Mouse (Mus musculus): ENCODE data around the gene Meis1. TPM values are rescaled to one million over a fixed set of nuclear protein-coding genes. Genes with fewer than 3 reads are reported as not detected.

Meis1 gene
- total RNA-seq, 2 experiments from 2014 or later = 1.8 to 1.9 TPM

DNA sequence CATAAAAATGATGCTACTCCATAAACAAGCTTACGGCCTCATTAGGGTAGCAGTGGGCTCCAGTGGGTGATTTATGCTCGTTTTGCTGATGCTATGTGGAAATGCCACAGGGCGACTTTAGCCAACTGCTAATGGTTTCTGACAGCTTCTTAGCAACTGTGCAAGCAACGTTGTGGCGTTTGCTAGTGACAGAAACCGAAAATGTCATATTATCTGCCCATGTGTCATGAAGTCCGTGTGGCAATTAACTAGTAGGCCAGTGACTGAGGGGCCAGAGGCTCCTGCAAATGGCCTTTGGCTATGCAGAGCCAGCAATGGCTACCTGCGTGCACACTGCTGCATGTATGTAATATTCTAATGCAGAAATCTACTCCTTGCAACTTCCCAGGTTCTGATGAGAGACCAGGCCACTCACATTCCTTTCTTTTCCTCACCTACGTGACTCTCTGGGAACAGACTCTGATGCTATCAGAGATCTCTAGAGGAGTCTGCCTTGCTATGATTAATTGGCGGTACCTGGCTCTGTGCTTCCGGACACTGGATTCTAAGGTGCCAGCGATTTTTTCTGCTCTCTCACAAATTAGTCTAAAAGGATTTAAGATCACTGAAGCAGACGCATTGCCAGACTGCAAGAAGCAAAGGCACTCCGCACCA lies 73.7 kb downstream of the Meis1 start:
- TF ChIP-seq CTCF (conservative IDR thresholded peaks at IDR 0.05) = no peak
- DNase-seq (ENCODE audit: low spot score in 2 of 2) = no peak
- Histone ChIP-seq H3K4me3 (no peak overlapping the region), H3K27ac (no peak overlapping the region)

DNA sequence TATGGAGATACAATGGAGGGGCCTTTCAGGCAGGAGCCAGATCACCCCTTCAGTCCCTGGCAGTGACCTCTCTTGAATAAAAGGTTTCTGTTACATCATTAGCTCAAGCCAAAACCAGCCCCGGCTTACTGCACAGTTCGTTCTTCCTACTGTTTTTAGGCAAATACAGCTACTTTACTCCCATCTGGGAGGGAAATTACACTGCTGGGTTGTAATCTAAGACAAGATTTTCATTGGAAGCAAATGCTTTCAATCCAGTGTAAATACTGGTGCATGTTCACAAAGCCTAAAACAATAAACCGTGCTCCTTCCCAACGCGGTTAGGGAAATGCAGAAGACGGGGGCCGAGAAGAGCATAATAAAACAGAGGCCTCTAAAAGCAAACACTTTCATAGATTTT lies 74.6 kb downstream of the Meis1 start:
- no peak overlapping the region for H3K4me3 ChIP-seq
- DNase-seq (ENCODE audit: low spot score in 2 of 2) = no peak
- H3K27ac ChIP-seq = no peak overlapping the region
- no peak for TF ChIP-seq CTCF (conservative IDR thresholded peaks at IDR 0.05)

DNA sequence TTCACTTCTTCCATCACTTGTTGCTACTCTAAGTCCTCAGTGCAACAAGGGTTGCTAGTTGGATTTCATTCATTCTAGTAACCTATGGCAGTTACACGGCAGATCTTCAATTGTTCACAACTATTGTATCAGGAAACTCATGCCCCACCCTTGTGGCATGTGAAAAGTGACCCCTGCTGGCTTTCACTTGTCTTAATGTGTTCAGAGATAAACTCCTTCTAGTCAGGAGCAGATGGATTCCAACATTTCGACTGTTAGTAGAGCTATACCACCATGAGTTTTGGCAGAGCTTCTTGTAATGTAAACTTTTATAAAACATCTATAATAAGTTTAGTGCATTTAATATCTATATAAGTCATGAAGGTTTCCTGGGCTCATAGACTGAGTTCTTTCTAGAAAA lies 75.8 kb downstream of the Meis1 start:
- no peak for TF ChIP-seq CTCF (conservative IDR thresholded peaks at IDR 0.05)
- Histone ChIP-seq H3K27ac (no peak overlapping the region), H3K4me3 (no peak overlapping the region)
- no peak for DNase-seq (ENCODE audit: low spot score in 2 of 2)

DNA sequence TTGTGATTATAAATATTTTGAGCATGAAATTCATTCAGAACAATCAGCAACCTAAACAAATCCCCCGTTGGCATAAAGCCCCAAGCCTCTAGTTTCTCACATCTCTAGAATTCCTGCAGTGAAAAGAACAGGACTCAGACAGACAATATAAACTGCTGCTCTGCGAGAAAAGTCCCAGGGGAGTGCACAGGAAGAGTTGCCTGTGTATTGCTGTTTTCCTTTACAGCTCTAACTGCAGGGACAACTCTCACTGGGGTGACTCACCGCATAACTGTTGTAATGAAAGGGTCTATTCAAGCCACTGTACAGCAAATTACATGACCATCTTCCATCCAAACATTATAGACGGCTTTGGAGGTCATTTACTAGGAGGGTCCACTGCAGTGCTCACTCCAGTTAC lies 77.9 kb downstream of the Meis1 start:
- Histone ChIP-seq H3K4me3 (no peak overlapping the region), H3K27ac (no peak overlapping the region)
- TF ChIP-seq CTCF (conservative IDR thresholded peaks at IDR 0.05) = no peak
- no peak for DNase-seq (ENCODE audit: low spot score in 2 of 2)

DNA sequence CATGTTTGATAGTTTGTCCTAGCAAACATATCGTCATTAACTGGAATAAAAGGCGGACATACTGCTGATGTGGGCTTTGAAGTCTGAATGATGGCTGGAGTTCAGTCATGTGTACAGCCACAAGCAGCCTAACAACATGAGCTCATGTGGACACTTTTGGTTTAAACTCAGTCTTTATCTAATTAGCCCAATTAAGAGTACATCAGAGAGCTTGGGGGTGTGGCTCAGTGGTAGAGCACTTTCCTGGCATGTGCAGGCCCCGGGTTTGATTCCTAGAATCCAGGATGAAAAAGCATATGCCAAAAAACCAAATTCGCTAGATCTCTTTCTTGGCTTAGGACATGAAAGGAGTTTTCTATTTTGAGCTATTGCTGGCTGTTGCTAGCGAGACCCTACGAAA lies 83.9 kb downstream of the Meis1 start:
- TF ChIP-seq CTCF (conservative IDR thresholded peaks at IDR 0.05) = no peak
- no peak for DNase-seq (ENCODE audit: low spot score in 2 of 2)

DNA sequence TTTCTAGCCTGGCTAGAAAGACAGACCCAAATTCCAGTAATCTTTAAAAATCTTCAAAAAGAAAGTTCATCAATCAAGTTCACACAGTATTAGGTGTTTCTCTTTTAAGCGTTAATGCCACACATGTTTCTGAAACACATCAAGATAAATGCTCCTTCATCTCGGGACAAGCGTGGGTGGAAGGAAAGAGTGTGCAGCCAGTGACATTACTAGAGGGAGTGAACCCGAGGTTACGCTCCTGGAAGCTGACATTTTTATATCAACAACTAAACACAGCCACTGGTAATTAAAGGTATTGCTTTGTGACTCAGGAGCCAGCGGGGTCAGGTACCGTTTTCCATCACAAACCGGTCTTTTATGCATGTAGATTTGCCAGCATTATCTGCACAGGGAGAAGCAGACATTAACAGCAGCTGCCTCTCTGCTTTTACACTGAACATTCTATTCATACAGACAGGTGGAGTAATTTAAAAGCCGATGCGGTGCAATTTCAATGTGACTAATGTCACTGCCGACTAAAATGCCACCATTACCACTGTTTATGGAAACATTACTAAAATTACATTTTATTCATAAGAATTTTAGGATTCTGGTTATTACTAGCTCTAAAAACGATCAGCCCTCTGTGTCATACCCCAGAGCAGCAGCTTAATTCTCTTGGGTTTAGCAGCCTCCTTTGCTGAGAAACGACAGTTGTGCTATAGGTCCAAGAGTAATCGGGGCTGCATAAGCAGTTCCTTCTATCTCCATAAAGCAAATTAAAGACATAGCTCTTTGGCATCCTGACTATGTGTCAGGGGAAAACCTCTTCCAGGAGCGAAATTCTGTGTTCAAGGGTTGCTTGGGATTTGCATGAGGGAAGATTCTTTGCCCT lies 87.5 kb downstream of the Meis1 start:
- DNase-seq (ENCODE audit: low spot score in 2 of 2) = no peak
- Histone ChIP-seq H3K4me3 (no peak overlapping the region), H3K27ac (no peak overlapping the region)
- TF ChIP-seq CTCF (conservative IDR thresholded peaks at IDR 0.05) = no peak

More for the DNA sequence above, 83.9 kb downstream of the Meis1 start:
- Histone ChIP-seq H3K4me3 (no peak overlapping the region), H3K27ac (no peak overlapping the region)

DNA sequence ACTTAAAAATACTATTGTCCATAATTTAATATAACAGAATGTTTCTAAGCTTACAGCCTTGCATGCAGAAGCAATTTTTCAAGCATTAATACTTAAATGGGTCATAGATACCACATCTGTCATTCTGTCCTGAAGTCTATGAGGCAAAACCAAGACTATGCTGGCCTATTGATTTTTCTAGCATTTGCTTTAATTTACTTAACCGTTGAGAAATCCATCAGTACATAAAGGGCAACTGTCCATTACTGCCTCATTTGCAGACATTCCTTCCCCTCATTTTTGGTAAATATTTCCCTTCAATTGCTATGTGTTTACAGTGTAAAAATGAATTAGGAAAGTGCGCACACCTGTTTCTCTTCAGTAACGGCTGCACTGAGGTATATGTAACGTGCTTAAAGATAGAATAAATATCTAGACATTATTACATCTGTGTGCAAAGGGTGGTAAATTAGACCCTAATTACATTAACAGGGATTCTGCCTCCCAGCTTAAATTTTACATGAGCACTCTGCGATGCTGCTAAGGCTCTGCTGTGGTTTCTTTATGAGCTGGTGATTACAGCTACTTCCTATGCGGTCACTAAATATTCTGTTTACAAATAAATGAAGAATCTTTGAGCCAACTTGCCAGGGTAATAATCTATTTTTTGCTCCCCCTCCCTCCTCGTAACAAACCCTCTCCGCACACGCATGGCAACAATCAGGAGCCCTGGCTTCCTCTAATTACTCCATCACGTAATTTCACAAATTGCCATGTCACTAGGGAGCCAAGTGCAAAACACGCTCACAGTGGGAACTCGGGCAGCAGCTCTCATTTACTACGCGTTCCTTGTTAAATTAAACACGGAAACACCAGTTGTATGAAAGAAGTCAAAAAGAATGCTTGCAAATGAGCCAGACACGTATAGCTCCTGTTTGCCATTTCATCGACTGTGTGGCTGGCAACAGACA lies 88.7 kb downstream of the Meis1 start:
- Histone ChIP-seq H3K27ac (no peak overlapping the region), H3K4me3 (no peak overlapping the region)
- no peak for DNase-seq (ENCODE audit: low spot score in 2 of 2)
- TF ChIP-seq CTCF (conservative IDR thresholded peaks at IDR 0.05) = no peak

DNA sequence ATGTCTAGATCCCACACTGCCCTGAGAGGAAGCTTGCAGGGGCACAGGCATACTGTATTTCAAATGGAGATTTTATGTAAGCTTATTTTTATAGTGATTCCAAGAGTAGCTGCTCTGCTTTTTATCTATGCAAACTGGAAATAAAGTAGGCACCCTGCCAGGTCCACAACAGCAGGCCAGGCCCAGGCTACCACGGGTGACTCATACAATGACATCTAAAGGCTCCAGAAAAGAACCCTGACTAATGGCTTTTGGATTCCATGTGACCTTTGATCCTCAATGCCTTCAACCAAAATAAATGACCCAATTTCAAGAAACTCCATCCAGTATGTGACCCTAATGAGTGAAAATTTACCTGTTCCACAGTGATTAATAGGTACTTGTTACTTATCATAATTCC lies 91.4 kb downstream of the Meis1 start:
- no peak for TF ChIP-seq CTCF (conservative IDR thresholded peaks at IDR 0.05)
- no peak overlapping the region for H3K4me3 ChIP-seq
- no peak overlapping the region for H3K27ac ChIP-seq
- DNase-seq (ENCODE audit: low spot score in 2 of 2) = no peak

DNA sequence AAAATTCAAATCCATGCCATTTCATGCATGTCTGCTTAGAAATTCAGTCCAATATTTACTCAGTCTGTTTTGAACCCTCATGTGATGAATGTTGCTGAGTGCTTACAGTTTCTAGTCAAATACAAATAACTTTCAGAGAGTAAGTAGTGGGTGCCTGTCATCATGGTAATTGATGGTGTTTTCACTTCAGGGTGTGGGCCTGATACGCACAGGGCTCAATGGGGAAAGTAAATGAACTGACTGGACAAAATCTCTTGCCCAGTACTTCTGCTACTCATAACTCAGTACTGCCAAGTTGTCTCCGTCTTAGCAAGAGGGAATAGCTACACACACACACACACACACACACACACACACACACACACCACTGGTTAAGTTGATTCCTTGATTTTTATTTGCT lies 92.0 kb downstream of the Meis1 start:
- no peak overlapping the region for H3K27ac ChIP-seq
- no peak overlapping the region for H3K4me3 ChIP-seq
- TF ChIP-seq CTCF (conservative IDR thresholded peaks at IDR 0.05) = no peak
- no peak for DNase-seq (ENCODE audit: low spot score in 2 of 2)

DNA sequence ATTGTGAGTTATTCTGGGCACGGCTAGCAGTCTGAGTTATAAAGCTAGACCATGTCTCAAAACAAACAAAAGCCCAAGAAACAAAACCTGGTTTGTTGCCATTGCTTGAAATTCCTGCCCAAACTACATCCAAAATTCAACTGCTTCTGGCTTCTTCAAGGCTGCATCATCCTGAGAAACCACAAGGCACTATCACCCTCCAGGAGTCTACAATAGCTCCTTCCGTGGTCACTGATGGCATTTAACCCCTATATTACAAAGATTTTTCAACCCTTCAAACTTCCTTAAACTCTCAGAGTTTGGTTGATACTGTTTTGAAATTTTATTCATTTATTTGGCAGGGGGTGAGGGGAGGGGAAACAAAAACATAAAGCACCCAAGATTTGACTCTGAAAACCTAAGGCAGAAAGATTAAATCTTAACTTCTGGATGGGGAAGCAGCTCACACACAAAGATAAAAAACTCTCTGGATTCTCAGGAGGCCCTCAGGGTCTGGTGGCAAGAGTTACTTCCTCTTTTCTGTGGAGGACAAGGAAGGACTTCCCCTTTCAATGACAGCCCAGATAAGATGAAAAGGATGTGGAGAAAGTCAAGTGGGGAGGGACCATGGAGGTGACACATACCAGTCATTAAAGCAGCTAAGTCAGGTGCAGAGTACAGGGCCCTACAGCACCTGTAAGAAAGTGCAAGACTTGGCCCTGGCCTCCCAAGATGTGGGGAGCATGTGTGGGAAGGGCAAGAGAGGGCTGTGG lies 94.0 kb downstream of the Meis1 start:
- H3K4me3 ChIP-seq = no peak overlapping the region
- no peak for TF ChIP-seq CTCF (conservative IDR thresholded peaks at IDR 0.05)
- H3K27ac ChIP-seq = no peak overlapping the region
- DNase-seq (ENCODE audit: low spot score in 2 of 2) = no peak

DNA sequence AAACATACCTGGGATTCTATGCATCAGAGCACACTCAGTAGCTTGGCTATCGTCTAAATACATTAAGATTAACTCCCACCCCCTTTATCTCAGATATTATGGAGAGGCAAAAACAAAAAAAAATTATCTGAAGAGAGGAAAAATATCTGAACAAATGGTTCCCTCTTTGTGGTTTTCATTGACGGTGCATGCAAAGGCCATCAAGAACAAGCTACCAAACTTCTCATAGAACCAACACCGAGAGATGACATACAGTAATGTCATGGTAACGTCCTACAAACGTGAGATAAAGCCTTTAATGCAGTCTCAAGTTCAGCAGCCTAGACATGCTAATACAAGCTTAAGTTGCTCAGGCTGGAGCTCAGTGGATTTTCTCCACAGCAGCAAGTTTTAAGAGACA lies 95.5 kb downstream of the Meis1 start:
- Histone ChIP-seq H3K4me3 (no peak overlapping the region), H3K27ac (no peak overlapping the region)
- no peak for TF ChIP-seq CTCF (conservative IDR thresholded peaks at IDR 0.05)
- DNase-seq (ENCODE audit: low spot score in 2 of 2) = no peak

DNA sequence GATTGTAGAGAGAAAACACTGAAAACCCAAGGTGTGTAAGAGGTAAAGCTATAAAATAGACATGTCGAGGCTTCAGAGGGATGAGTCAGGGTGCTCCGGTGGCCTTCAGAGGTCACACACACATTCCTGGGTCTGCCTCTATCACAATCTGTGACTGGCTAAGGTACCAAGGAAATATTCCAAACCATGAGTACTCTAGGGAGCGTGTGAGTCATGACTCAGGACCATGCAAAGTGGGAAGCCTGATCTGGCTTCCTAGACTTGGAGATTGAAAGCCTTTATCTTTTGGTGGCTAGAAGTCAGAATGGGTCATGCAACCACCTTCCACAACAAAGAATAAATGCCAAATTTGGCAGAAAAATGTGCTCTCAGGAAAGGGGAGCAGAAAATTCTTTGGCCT lies 98.1 kb downstream of the Meis1 start:
- no peak for TF ChIP-seq CTCF (conservative IDR thresholded peaks at IDR 0.05)
- DNase-seq (ENCODE audit: low spot score in 2 of 2) = no peak
- no peak overlapping the region for H3K27ac ChIP-seq
- no peak overlapping the region for H3K4me3 ChIP-seq

Measured in layer of hippocampus, adult 2 months (tissue).